Mouse (Mus musculus): Measurements from ENCODE around the gene Mast2.

- TF ChIP-seq CTCF (IDR thresholded peaks at IDR 0.05; ENCODE audit: extremely low read depth, insufficient read length, insufficient replicate concordance, low read depth, low read length) (no peak), POLR2A (IDR thresholded peaks at IDR 0.05; ENCODE audit: low read depth, low read length) (no peak)
Measured at GRCm38 (mm10) chr4:116329256-116329655, 134.7 kb downstream of the Mast2 start.

Data from small intestine, adult 2 months (tissue).